Mouse (Mus musculus) gastrocnemius, postnatal 10 days (tissue): ENCODE data around the gene Rai14. TPM values are rescaled to one million over a fixed set of nuclear protein-coding genes. Genes with fewer than 3 reads are reported as not detected.

Experiments used
- DNase-seq: peaks from one replicate; pipeline ENCODE4 v3.0.0; 2021; ENCODE audit warnings: mixed read lengths
- long read RNA-seq, 2 experiments: library from polyadenylated mRNA; stranded (forward); transcript quantifications; one replicate each; pipeline ENCODE4 v2.0.0; 2021
- total RNA-seq, 2 experiments: library from RNA; stranded (reverse); gene quantifications; 2 replicates each; pipeline ENCODE4 v1.2.3; 2021

Gene Rai14
- total RNA-seq, result 10 to 100 TPM in 1 of 2 experiments, 1 to 10 TPM in 1; 8.2 to 12.8 TPM
- long read RNA-seq, experiment 1, partial matches to known transcripts, result 0 of 9 reads
- long read RNA-seq, experiment 1, other reads (novel, unspliced or antisense), result 9 of 9 reads
- long read RNA-seq, experiment 2, partial matches to known transcripts, result 1 of 2 reads
- long read RNA-seq, experiment 2, other reads (novel, unspliced or antisense), result 1 of 2 reads

DNA sequence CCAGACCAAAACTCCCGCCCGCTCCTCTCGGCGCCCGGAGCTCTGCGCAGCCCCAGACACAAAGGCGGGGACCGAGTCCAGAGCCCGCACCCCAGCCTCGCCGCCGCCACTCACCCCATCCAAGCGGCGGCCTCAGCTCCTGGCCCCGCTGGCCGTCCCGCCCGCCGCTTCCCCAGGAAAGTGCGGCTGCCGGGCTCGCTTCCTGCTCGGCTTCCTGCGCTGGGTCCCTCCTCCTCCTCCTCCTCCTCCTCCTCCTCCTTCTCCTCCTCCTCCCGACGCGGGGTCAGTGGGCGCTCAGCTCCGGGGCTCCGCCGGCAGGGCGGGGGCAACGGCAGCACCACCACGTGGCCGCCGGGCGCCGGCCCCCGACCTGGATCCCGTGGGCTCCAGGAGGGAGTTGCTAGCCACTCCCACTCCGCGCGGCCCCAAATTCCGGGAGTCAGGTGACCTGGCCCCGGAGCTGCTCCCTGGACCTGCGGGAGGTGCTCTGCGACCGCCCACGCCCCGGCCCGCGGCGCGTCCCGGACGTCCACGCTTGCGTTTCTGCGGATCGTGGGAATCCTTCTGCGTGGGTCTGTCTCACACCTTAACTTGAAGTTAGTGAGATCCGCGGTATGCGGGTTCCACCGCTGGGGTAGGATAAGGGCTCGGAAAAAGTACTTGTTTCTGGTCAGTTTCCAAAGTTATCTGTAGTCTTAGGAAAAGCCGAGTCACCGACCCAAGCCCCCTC lies at the start of gene Rai14:
Rai14 (minus strand) TSS at position 216 of the 730 bp plus-strand sequence.
- DNase-seq, result peak; percentile 69

DNA sequence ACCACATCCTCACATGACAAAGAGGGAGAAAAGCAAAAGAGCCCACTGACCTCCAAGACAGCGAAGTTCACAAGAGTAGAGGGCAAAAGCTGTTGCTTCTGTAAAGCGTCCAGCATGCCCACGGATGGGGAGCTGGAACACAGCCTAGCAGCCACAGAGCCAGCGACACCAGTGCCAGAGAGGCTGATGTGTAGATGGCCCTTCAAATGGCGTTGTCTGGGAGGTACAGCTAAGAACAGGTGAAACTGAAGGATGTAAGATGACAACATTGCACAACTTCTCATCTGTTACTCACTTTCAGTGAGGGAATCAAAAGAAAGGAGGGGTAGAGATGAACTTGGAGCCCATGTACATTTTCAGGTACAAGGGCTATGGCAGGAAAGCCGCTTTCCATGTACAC lies 47.0 kb upstream of the Rai14 start:
- DNase-seq, result no peak

DNA sequence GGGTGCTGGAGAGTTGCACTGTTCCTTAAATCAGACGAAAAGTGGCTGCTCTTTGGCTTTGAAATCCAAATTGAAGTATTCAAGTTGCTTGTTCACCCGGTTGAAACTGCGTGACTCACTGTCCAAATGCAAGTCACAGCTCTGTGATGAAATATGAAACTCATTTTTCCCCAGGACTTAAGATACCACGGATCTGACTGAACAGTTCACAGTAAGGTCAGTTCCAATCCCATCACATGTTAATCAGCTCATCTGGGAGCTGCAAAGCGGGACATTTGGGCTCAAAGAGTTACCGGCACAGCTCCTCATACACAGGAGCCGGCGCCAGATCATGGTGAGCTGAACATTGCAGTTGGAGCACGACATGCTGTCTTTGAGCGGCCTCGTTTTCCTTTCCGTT lies 45.6 kb upstream of the Rai14 start:
- no peak for DNase-seq

DNA sequence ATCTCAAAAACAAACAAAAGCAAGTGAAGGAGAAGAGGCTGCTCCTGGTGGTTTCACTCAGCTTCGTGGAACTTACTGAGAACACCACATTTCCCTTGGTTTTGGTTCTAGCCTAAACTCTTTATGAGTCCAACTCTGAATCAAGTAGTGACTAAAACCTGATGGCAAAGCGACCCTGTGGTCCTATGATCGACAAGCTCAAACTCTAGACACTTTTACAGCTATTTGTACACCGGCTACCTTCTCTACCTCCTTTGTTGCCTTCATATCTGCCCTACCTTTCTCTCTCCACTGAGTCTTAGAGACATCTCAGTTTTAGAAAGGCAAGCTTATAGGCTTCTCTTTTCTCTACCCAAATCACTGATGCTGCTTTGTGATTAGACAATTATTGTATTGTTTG lies 45.0 kb upstream of the Rai14 start:
- DNase-seq, result no peak

DNA sequence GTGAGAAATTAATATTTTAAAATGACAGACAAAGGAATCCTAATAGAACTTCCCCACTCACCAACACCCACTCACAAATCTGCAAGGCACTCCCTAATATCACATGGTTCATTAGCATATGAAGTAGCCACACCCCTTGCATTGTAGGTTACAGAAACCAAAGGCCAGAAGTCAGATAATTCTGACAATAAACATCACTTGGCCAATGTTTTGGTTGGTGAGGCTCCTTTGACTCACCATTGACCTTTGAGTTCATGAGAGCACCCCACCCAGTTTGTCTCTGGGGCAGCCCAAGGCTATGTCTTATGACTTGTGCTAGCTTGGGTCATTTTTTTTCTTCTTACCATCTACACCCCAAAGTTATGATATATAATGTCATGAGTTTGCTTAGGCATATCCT lies 44.4 kb upstream of the Rai14 start:
- no peak for DNase-seq

DNA sequence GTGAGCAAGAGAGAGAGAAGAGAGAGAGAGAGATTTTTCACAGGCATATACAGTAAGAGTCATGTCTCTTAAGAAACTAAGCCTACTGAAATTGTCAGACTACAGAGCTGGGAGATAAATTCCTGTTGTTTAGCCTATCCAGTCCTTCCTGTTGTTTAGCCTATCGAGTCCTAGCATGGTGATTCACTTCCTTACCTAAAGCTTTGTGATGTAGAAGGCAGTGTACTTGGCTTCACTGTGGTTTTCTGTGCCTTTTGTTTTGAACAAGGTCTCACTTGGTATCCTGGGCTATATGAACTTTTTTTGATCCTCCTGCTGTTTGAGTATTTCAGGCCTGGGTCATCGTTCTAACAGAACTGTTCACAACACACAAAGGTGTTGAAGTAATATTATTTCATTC lies 36.7 kb upstream of the Rai14 start:
- no peak for DNase-seq

DNA sequence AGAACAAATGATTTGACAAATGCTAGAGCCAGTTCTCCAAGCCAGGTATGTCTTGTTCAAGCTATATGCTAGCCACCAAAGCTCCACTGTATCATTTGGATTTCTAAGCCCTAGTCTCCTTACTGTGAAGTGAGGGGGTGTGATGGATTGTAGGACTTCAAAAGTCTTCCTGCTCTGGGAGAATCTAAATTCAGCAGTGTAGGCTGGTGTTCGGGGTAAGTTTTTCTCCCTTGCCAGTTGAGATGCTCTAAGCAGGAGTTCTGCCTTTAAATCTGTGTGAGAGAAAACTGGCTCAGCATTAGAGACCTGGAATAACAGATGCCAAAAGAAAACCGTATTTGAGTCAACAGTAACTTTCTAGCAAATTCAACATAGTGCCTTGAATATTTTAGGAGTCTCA lies 35.9 kb upstream of the Rai14 start:
- no peak for DNase-seq

DNA sequence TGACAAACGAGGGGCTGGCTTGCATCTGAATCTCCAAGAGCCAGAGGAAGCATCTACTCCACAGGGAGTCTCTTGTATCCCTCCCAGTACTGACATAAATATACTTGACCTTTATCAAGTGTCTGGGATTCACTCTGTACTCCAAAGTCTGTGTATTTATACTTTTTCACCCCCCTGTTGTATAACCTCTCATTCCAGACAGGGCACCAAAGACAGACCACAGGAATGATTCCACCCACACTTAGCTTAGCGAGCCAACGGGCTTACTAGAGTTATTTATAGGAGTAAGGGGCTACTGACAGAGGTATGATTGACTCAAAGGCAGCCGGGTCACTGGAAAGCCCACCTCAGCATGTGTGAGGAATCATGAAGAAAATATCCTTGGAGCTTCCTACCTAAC lies 35.3 kb upstream of the Rai14 start:
- DNase-seq, result no peak

DNA sequence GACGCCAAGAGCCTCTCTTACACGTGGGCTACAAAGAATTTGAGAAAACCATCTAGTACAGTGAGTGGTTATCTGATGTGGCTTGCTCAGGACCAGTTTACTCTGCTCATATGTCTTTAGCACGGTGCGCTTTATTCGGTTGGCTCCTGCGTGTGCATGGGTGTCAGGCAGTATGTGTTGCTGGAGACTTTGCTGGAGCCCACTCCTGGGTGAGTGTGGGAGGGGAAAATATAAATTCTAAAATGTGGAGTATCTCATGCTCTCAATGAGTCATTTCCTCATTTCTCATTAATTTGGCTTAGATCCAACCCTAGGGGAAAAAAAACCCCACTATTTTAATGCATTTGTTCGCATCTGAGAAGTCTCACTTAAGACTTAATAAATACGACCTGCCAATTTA lies 33.2 kb upstream of the Rai14 start:
- DNase-seq, result no peak

DNA sequence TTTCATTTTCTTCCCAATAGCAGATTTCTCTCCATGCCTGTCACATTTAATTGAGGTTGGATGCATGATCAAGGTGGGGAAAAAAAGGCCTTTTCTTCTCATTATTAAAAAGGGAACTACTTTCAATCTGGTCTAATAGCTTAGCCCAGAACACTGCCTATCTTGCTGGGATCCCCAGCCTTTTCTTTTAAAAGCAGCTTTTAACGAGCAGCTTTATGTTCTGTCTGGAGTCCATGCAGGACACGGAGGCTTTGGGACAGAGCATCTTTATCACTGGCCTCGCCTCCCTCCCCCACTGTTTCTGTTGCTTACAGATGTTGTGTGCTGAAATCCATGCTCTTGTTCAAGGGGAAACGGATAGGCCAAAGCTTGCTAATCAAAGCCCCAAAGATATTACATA lies 32.8 kb upstream of the Rai14 start:
- no peak for DNase-seq

DNA sequence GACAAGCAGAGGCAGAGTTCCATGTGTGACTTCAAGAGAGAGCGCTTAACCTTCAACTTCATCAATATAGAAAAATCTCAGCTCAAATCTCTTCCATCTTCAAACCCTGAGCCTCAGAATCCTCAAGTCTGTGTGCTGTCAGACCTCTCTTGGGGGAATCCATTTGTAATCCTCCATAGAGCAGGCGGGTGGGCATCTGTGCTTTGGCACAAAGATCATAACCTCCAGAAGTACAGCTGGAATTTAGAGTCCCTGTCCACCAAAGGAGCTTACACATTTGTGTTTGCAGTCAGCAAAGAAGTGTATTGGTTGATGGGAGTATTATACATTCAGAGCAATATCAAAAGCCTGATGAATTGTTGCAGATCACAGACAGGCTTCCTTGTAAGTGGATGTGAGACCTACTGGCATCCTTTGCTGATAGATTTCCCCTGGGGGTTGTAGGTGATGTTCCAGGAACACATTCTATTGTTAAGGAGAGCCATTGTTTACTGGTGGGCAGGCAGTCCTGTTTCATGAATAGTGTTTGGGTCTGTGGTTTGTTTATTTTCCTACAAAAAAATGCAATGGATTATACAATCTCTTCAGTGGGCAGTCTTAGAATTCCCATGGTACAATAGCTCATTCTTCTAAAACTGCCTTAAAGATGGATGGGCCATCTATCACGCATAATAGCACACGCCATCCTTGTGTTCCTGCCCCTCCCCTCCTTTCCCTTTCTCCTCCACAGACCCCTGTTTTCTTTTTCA lies 32.1 kb upstream of the Rai14 start:
- no peak for DNase-seq

DNA sequence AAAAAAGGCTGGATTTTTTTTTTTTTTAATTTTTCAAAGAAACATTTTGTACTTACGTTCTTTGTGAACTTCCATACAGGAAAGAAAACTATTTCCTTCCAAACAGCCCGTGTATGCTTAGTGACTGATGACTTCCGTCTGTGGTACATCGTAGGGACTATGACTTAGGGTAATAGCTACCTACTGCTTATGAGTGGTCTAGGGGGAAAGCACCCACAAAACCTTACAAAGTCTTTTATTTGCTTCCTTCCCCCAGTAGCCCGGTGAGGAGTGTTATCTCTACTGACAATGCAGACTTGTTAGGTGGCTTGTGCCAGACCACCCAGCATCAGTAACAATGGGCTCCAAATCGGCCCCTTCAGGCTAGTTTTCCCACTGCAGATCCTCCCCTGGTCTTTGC lies 28.0 kb upstream of the Rai14 start:
- no peak for DNase-seq

DNA sequence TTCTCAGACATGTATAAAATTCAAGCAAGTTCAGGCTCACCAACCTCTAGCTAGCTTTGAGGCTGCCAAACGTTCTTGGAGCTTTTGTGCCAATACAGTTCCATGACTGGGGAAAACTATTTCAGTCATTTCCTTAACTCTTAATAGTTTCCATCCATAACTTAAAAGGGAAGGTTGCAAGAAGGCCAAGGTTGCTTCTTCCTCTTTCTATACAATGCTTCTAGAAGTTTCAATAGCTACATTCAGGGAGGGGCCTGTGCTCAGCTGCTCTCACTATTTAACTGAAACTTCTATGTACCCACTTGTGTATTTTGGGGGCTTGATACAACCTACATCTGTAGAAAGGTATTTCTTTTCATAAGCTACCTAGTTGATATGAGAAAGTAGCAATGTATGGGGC lies 24.9 kb upstream of the Rai14 start:
- DNase-seq, result no peak

DNA sequence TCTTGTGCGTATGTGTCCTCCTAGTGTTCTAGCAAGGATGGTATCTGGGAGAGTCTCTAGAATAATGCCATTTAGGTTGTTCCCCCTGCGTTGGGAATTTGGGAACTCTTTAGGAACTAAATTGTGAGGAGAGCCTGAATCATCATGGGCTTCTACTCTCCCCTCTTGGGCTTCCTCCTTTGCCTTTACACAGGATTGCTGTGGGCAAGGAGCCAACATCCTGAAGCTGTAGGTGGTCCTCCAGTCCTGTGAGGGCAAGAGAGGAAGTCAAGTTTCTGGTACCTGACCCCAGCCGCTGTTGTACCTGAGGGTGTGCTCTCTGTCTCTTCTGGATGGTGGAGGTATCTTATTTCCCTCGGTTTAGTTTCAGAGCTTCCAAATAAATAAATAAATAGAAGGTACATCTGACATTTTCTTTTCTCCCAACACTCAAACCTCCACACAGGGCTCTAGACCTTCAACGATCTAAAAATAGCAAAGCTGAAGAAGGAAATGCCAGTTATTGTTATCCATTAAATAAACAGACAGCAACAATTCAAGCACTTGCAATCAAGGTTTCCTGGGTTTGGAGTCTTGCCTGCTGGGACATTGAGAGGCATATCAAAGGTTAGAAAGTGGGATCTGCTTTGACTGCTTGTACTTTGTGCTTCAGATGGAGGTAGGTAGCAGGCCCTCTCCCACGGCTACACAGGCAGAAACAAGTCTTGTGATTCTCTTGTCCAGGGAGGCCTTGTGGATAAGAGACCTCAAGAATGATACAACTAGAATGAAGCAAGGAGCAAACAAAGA lies 24.1 kb upstream of the Rai14 start:
- no peak for DNase-seq

DNA sequence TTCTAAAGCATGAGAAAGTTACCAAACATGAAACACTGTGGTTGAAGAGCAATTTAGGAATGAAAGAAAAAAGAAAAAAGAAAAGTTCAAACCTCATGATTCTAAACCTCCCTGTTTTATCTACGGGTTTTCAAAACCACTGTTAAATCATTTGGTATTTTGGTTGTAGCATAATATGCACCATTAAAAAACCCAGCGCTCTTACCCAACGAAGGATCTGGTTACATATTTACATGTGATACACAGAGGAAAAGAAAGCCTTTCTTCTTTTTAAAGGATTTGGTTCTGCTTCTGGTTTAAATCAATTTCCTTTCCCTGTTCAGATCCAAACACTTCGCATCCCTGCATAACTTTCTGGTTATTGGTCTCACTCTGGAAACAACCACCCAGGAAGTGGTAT lies 21.5 kb upstream of the Rai14 start:
- no peak for DNase-seq

DNA sequence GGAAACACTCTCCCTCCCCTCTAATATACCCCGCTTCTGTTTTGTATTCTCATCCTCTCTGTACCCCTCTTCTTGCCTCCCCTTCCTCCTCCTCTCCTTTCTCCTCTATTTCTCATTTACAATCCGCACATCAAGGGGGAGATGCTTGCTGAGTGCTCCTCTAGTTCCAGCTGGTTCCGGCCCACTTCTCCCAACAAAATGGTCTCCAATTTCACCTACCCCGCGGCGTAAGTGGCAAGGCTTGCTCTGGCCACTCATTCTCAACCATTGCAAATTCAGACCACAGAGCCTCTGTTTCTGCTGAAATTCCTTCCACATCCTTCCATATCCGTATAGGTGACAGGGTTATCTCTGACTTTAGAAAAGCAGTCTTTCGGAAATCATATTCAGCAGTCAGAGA lies 20.8 kb upstream of the Rai14 start:
- no peak for DNase-seq

DNA sequence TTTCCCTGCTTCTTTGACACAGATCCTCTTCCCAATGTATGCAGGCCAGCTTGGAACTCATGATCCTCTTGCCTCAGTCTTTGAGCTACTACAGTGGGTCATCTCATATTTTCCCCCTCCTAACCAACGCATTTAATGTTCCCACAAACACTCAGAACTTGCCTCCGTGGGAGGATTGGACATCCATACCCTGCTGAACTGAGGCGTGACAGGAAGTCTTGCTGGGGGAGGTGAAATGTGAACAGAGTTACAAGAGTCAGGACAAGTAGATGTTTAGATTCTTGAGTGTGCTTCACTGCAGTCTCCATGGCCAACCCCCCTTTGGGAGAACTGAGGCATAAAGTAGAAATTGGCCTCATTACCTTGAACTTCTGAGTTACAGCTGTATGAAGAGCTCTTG lies 17.0 kb upstream of the Rai14 start:
- no peak for DNase-seq

DNA sequence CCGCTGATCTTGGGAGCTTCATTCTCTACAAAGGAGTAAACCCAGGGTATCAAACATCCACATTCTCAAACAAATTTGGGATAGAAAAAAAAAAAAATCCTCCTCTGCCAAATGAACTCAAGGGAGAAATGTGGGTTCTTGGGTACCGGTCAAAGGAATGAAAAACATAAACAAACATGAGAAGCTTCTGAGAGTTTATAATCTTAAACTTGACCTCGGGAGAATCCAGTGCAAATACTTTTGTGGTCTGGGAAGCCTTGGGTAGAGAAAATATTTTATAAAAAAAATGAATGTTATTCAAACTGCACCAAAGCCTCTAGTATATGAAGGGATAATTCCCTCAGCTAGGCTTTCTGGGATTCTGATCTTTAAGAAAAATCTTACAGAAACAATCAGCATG lies 11.8 kb upstream of the Rai14 start:
- no peak for DNase-seq

DNA sequence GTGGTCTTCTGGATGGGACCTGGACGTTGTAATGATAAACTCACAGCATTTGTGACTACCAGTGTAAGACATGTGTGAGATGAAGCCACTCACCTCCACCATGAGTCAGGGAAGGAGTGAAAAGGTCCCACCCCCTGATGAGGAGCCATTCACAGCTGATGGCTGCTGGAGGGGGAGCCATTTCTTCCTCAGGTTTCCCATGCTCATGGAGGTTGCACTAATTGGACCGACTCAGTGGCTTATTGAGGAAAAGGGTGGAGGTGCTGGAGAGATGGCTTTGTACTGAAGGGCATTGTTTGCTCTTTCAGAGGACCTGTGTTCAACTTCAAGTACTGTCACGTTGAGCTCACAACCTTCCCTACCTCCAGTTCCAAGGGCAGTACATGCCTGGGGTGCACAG lies 10.4 kb upstream of the Rai14 start:
- DNase-seq, result no peak

DNA sequence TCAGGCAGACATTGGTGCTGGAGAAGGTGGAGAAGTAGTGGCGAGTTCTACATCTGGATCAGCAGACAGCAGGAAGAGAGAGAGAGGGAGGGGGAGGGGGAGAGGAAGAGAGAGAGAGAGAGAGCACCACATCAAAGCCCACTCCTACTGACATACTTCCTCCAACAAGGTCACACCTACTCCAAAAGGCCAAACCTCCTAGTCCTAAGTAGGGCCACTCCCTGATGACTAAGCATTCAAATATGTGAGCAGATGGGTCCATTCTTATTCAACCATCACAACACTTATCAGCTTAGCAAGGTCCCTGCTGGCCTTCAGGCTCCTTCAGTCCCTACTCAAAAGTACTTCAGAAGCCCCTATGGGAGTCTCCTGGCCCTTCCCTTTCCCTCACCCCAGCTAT lies 9.1 kb upstream of the Rai14 start:
- no peak for DNase-seq

DNA sequence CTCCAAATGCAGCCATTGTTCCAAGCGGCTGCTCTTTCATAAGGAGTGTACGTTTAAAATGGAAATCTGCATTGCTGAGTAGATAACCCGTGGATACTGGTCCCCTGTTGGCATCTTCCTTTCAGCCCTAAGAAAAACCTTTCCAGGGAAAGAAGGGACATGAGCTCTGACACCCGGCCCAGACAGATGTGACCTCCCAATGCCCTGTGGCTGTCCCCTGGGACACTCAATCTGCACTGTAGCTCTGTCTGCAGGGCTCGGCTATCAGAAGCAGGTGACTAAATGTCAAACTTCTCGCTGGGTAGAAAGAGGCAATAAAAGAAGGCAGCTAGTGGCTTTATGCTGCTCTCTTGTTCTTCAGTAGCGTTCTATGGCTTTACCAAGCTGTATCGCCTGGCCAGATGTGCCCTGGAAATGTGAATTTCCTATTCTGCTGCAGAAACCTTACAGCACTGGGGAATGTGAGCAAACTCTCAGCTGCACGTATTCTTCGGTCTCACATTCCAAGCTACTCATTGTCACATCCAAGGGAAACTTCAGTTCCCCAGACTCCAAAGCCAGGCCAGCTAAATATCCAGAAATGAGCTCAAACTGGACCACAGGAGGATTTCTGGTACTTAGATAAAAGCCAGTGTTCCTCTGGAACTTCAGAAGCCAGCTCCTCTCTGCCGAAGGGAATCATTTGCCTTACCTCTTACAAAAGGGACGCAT lies 8.4 kb upstream of the Rai14 start:
- DNase-seq, result no peak

DNA sequence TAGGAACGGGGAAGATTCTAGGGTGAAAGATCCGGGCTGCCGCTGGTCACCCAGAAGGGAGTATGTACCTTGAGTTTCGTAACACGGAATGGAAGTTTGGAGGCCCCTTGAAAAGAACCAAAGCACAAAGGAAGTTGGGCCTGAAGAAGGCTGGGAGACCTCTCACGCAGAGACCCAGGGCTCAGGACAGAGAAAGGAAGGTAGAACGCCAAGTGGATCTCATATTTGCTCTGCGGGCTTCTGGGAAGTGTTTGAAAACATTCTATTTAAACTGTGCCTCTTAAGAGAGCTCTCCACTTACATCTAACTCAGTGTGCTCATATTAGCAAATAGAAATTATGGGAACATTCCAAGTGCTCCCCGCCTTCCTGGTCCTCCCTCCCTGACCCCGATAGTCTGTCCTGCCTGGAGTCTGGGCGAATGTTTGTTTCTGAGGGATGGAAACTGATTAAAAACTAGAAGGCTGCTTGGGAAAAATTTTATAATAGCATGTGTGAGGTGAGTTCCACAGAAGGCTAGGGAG lies 6.9 kb upstream of the Rai14 start:
- no peak for DNase-seq
